Mouse (Mus musculus): Measurements from ENCODE around the gene Serpinf2. TPM values are rescaled to one million over a fixed set of nuclear protein-coding genes. Genes with fewer than 3 reads are reported as not detected.

The Serpinf2 gene
- 0.07 TPM in 1 of 2 replicates, not detected in the other for polyA plus RNA-seq (2015; fragmentation: Nextera tagmentation; extraction: Ambion mirVana)

DNA sequence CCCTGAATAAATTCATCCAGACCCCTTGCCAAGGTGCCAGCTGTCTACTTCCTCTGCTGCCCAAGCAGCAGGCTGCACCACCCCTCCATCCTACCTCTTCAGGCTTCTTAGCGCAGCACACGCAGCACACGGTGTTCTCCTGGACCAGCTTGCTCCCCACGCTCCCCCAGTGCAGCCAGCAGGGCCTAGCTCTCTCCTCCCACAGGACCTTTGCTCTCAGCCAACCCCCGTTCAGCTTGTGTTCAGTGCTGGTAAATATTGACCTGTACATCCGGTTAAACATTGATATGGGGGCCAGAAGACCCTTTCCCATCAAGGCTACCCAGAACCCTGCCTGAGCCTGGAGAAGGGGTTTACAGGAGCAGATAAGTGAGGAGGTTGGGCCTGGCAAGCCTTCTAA, at the start of gene Serpinf2:
TSS of gene Serpinf2 (minus strand) at position 229 of the 400 bp plus-strand sequence.
- H3K4me3 ChIP-seq (replicated peaks), result no peak within 1 kb of the TSS
- H3K9ac ChIP-seq (replicated peaks), result no peak within 1 kb of the TSS
- 0 out of 2 replicates have a peak, but pooled peaks cover 5% of the 10 kb centered on the region for H3K4me1 ChIP-seq (replicated peaks)
- no peak for ATAC-seq
- no peaks in the 10 kb centered on the region for H3K27me3 ChIP-seq
- 92% methylated on average over 6 of the region's 6 CpGs for WGBS
- no peak within 1 kb of the TSS for H3K27ac ChIP-seq
- H3K9me3 ChIP-seq, result no peaks in the 10 kb centered on the region
- peaks cover 29% of the 10 kb centered on the region for H3K36me3 ChIP-seq
- H3K4me2 ChIP-seq (replicated peaks), result no peak within 1 kb of the TSS

GRCm38 (mm10) chr11:75487496-75487895, 48.1 kb upstream of the Serpinf2 start:
- Histone ChIP-seq H3K4me2 (replicated peaks) (peak overlapping the region; percentile 99), H3K4me3 (replicated peaks) (peak overlapping the region; percentile 100), H3K27me3 (peaks cover 10% of the 10 kb centered on the region; the same call in 1 of the 2 replicates), H3K9ac (replicated peaks) (peak overlapping the region; percentile 99), H3K27ac (no peak overlapping the region), H3K9me3 (no peaks in the 10 kb centered on the region), H3K4me1 (replicated peaks) (peaks cover 18% of the 10 kb centered on the region), H3K36me3 (peaks cover 36% of the 10 kb centered on the region)
- no peak for ATAC-seq
- WGBS, result 46% methylated on average over 6 of the region's 6 CpGs

GRCm38 (mm10) chr11:75486601-75487285, 47.4 kb upstream of the Serpinf2 start, which contains the start of gene Prpf8:
Gene Prpf8, plus strand, starts transcription at chr11:75486816.
- Histone ChIP-seq H3K4me2 (replicated peaks) (peak within 1 kb of the TSS; percentile 99), H3K27me3 (peaks cover 10% of the 10 kb centered on the region; the same call in 1 of the 2 replicates), H3K36me3 (peaks cover 28% of the 10 kb centered on the region), H3K9me3 (no peaks in the 10 kb centered on the region), H3K9ac (replicated peaks) (peak within 1 kb of the TSS; percentile 99), H3K27ac (peak within 1 kb of the TSS; percentile 70), H3K4me1 (replicated peaks) (peaks cover 18% of the 10 kb centered on the region), H3K4me3 (replicated peaks) (peak within 1 kb of the TSS; percentile 100)
- WGBS, result under 1% methylated on average over 49 of the region's 52 CpGs
- ATAC-seq, result peak; percentile 100

DNA sequence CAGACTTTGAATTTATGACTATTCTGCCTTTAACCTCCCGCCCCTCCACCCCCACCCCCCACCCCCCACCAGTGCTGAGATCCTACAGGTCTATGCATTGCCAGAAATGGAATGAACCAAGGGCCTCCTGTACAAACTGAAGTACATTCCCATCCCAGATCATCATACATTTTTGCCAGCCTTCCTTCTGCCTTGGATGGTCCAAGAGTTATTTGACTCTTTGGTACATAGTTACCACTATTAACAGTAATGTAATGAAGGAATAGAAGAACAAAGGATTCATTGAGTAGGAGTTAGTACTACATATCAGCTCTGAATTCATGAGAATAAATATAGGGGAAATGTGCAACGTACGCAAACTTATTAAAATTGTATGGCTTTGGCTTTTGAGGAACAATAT, 46.8 kb upstream of the Serpinf2 start:
- peak overlapping the region; percentile 100 for H3K4me3 ChIP-seq (replicated peaks)
- 26% methylated on average over 3 of the region's 3 CpGs for WGBS
- no peaks in the 10 kb centered on the region for H3K9me3 ChIP-seq
- peaks cover 10% of the 10 kb centered on the region; the same call in 1 of the 2 replicates for H3K27me3 ChIP-seq
- H3K4me1 ChIP-seq (replicated peaks), result peaks cover 18% of the 10 kb centered on the region
- peak; percentile 51 for ATAC-seq
- no peak overlapping the region for H3K9ac ChIP-seq (replicated peaks)
- peaks cover 23% of the 10 kb centered on the region for H3K36me3 ChIP-seq
- H3K27ac ChIP-seq, result no peak overlapping the region; the same call in 1 of the 2 replicates
- H3K4me2 ChIP-seq (replicated peaks), result peak overlapping the region; percentile 36

DNA sequence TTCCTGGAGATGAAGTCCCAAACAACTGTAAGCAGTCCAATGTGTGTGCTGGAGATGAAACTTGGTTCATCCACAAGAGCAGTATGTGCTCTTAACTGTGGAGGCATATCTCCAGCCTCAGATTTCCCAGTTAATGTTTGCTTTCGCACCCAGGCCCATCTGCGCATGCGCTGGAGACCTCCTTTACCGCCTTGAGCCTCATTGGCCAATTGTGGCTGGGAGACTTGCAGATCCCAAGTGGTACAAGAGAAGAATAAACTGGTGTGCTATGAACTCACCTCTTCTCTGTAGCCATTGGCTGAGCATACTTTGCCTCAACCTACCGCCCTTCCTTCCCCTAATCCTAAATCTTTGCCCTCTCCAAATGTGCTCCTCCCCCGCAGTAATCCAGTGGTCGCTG, 34.0 kb upstream of the Serpinf2 start:
- H3K4me2 ChIP-seq (replicated peaks), result no peak overlapping the region
- ATAC-seq, result no peak
- H3K4me1 ChIP-seq (replicated peaks), result no peaks in the 10 kb centered on the region
- 0 out of 2 replicates have a peak, but pooled peaks cover 3% of the 10 kb centered on the region for H3K27me3 ChIP-seq
- H3K27ac ChIP-seq, result no peak overlapping the region
- no peak overlapping the region for H3K9ac ChIP-seq (replicated peaks)
- 63% methylated on average over 7 of the region's 7 CpGs for WGBS
- H3K4me3 ChIP-seq (replicated peaks), result no peak overlapping the region
- H3K36me3 ChIP-seq, result no peaks in the 10 kb centered on the region
- no peaks in the 10 kb centered on the region for H3K9me3 ChIP-seq

DNA sequence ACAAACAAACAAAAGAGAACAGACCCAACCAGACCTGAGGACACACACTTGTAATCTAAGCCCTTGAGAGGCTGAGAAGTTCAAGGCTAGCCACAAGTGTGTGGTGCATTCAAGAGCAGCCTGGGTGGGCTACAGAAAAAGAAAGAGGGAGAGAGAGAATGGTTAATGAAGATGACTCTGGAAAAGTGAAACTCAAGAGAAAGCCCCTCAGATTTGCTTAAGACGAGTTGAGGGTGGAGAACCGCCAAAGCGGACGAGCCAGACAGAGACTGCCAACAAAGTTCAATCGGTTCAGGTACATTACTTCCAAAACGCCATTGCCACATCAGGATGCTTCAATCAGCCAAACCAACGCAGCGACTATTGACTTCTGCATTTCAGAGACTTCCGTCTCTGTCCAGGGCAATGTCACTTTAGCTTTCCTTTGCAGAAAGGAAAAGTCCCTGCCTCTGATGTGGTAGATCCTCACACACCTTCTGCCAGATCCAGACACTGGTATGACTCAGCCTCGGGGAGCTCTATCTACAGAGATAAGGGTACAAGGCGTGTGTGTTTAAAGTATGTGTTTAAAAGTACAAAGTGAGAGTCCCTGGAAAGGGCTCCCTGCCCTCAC, 33.2 kb upstream of the Serpinf2 start:
- H3K4me3 ChIP-seq (replicated peaks), result no peak overlapping the region
- WGBS, result 82% methylated on average over 11 of the region's 11 CpGs
- ATAC-seq, result no peak

GRCm38 (mm10) chr11:75470675-75471074, 31.3 kb upstream of the Serpinf2 start:
- H3K9ac ChIP-seq (replicated peaks), result no peak overlapping the region
- H3K27ac ChIP-seq, result no peak overlapping the region
- peaks cover 7% of the 10 kb centered on the region; the same call in 1 of the 2 replicates for H3K36me3 ChIP-seq
- no peak overlapping the region for H3K4me2 ChIP-seq (replicated peaks)
- no peak for ATAC-seq
- 82% methylated on average over 3 of the region's 3 CpGs for WGBS
- no peak overlapping the region for H3K4me3 ChIP-seq (replicated peaks)
- H3K27me3 ChIP-seq, result peaks cover 7% of the 10 kb centered on the region; the same call in 1 of the 2 replicates
- peaks cover 8% of the 10 kb centered on the region for H3K4me1 ChIP-seq (replicated peaks)
- no peaks in the 10 kb centered on the region for H3K9me3 ChIP-seq

More for the DNA sequence above, 33.2 kb upstream of the Serpinf2 start:
- Histone ChIP-seq H3K36me3 (no peaks in the 10 kb centered on the region), H3K27ac (no peak overlapping the region), H3K27me3 (peaks cover 4% of the 10 kb centered on the region; the same call in 1 of the 2 replicates), H3K9me3 (no peaks in the 10 kb centered on the region), H3K4me1 (replicated peaks) (peaks cover 6% of the 10 kb centered on the region), H3K9ac (replicated peaks) (no peak overlapping the region), H3K4me2 (replicated peaks) (no peak overlapping the region)

DNA sequence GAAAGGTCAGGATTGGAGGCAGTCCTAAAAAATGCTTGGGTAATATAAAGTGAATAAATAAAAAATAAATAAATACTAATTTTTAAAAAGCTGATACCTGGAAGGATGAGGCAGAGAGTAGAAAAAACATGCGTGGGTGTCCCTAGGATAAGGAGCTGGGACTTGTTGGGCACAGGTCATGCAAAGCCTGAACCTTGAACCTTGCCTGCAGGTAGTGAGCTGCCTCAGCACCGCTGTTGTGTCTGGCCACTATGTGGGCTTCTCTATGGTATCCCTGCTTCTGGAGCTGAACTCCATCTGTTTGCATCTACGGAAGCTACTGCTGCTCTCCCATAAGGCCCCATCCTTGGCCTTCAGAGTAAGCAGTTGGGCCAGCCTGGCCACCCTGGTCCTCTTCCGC, 29.9 kb upstream of the Serpinf2 start:
- ATAC-seq, result no peak
- H3K9me3 ChIP-seq, result no peaks in the 10 kb centered on the region
- WGBS, result 94% methylated on average over 4 of the region's 4 CpGs
- H3K4me3 ChIP-seq (replicated peaks), result no peak overlapping the region
- peaks cover 8% of the 10 kb centered on the region for H3K4me1 ChIP-seq (replicated peaks)
- H3K4me2 ChIP-seq (replicated peaks), result no peak overlapping the region
- H3K27me3 ChIP-seq, result peaks cover 7% of the 10 kb centered on the region; the same call in 1 of the 2 replicates
- no peak overlapping the region for H3K9ac ChIP-seq (replicated peaks)
- H3K27ac ChIP-seq, result no peak overlapping the region
- H3K36me3 ChIP-seq, result peaks cover 19% of the 10 kb centered on the region

GRCm38 (mm10) chr11:75468410-75468809, 29.0 kb upstream of the Serpinf2 start:
- Histone ChIP-seq H3K4me3 (replicated peaks) (peak overlapping the region; percentile 26; the same call in 1 of the 2 replicates), H3K9me3 (no peaks in the 10 kb centered on the region), H3K27me3 (peaks cover 7% of the 10 kb centered on the region; the same call in 1 of the 2 replicates), H3K4me1 (replicated peaks) (peaks cover 11% of the 10 kb centered on the region), H3K4me2 (replicated peaks) (peak overlapping the region; percentile 51), H3K9ac (replicated peaks) (no peak overlapping the region), H3K27ac (no peak overlapping the region), H3K36me3 (peaks cover 19% of the 10 kb centered on the region)
- ATAC-seq, result no peak
- 65% methylated on average over 7 of the region's 7 CpGs for WGBS

DNA sequence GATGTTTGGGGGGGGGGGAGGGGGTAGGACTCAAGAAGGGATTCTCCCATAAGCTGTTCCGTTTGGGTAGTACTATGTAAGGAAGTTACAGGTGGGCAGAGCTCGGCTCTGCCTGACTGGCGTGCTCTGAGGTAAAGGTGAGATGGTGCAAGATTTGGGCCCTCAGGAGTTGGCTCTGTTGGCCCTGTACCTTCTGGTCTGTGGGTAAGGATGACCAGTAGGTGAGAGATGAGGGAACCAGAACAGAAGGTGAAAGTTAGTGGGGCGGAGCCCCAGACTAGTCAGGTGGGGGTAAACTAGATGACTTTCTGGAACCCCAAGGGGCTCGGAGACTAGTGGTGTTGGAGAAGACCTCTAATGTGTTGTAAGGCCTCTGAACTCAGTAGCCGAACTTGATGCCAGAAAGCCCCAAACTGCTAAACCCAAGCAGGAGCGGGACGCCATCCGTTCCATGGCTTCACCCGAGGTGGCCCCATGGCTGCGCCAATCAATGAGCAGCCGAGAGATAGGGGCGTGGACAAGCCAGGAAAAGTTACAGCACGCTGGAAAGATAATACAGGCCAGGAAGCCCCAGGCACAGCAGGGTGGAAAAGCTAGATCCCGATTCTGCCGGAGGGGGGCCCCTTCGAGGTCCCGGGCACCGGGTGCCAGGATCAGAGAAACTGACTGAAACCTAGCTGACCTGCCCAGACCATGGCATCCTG, 28.3 kb upstream of the Serpinf2 start:
- Histone ChIP-seq H3K27ac (no peak overlapping the region), H3K4me3 (replicated peaks) (peak overlapping the region; percentile 26), H3K4me2 (replicated peaks) (peak overlapping the region; percentile 51), H3K27me3 (peaks cover 7% of the 10 kb centered on the region), H3K9ac (replicated peaks) (peak overlapping the region; percentile 59), H3K4me1 (replicated peaks) (peaks cover 19% of the 10 kb centered on the region), H3K9me3 (no peaks in the 10 kb centered on the region), H3K36me3 (peaks cover 19% of the 10 kb centered on the region)
- WGBS, result 18% methylated on average over 19 of the region's 19 CpGs
- 0 out of 2 replicates have a peak, but pooled peaks have one; percentile 6 for ATAC-seq

GRCm38 (mm10) chr11:75466731-75467505, 27.5 kb upstream of the Serpinf2 start:
- Histone ChIP-seq H3K27me3 (peaks cover 7% of the 10 kb centered on the region), H3K27ac (no peak overlapping the region), H3K9me3 (no peaks in the 10 kb centered on the region), H3K4me2 (replicated peaks) (no peak overlapping the region), H3K4me3 (replicated peaks) (no peak overlapping the region), H3K36me3 (peaks cover 19% of the 10 kb centered on the region), H3K4me1 (replicated peaks) (peaks cover 26% of the 10 kb centered on the region), H3K9ac (replicated peaks) (no peak overlapping the region)
- WGBS, result 99% methylated on average over 4 of the region's 4 CpGs
- no peak for ATAC-seq

All from midbrain, embryonic 13.5 days (tissue).